Mouse (Mus musculus): ENCODE measurements around the gene Man1c1.

Gene Man1c1

DNA sequence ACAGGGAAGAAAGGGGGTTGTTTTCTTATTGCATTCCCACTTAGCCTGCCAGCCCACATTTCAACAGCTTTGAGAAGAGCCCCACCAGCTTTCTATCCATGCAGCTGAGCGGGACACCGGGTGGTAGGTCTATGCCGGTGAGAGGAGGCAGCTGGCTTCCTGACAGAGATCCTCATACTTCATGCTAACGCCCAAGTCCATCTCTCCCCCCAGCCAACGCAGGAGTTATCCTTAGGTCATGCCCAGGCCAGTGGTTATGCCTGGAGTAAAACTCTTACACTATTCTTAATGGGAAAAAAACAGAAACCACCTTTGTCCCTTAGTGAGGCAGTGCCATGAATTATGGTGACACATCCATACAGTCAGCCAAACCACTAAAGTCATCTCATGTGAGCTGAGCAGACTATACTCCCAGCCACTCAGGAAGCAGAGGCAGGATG lies 66.0 kb downstream of the Man1c1 start:
- no peak for DNase-seq (ENCODE audit: low spot score)

DNA sequence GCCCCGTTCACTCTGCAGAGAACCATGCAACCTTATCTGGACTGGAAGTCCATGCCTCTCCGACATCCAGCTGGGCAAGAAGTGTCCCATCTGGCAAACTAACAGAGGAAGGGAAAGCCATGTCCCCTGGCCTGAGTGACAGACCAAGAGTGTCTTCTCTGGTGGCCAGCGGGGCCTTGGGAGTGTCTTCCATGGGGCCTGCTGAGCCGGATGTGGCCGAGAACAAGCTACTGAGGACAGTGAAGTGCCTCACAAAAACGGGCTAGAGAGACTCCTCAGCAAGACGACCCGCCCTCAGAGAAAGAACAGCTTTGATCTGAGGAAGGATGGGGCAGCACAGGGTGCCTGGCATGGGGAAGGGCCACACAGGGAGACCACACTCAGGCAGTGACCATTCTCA lies 67.7 kb downstream of the Man1c1 start:
- no peak for DNase-seq (ENCODE audit: low spot score)

DNA sequence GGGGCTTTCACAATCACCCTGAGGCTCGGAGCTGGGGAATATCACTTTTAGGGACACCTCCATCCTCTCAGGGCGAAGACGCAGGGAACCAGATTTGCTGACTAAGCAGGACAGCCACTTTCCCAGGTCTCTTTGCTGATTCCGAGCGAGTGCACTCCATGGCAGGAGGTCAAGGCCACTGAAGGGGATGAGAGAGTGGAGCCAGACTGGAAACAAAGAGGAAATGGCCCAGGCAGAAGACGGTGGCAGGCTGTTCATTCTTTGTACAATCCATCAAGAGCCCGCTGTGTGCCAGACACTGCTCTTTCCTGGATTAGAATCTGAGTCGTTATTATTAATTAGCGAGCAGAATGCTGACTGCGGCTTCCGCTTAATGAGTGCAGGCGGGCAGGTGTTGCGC lies 70.1 kb downstream of the Man1c1 start:
- no peak for DNase-seq (ENCODE audit: low spot score)

DNA sequence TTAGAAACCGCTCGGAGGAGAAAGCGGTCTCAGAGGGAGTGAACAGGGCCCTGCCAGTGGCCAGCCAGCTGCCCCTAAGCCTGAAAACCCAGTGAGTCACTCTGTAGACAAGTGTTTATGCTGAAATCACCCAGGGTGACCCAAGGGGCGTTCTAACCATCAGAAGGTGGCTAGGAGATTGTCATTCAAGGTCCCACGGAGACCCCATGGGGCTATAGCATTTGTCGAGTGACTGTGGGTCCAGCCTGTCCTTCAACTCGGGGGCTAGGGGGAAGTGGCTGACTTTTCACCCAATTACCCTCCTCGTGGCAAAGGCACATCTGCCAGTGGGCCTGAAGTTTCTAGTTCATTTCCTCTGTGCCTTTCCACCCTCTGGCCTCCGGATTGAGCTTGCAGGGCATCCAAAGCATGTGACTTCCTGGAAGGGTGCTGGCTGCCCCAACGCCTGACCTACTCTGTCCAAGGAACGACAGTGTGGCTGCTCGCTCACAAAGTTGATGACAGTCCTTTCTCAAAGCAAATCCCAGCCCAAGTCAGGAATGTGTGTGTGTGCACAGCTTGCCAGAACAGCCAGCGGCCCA lies 71.9 kb downstream of the Man1c1 start:
- DNase-seq (ENCODE audit: low spot score), result peak; percentile 47

DNA sequence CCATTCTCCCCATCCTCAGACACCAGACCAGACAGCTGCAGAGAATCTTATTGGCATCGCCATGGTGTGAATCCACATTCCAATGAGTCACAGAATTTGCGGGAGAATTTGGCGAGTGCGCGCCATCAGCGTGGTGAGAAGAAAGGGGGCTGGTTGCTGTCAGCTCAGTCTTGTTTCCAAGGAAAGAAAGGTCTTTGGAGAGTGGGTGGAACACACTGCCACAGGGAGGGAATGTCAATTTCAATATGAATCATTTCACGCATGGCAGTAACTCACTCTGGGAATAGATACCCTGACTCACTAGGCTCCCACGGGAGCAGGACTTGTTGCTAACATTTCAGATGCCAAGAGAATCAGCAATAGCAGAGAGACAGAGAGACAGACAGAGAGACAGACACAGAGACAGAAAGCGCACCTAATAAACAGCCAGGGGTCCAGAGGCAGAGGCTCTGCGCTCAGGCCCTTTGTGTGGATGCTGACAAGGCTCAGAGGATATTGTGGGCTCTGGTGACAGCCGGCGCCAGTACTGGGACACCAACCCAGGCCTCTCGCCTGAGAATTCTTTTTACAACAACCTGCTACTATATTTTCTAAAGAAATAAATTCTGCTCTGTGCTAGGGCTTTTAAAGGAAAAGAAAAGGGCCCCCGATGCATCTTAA lies 72.5 kb downstream of the Man1c1 start:
- DNase-seq (ENCODE audit: low spot score), result peak; percentile 43

DNA sequence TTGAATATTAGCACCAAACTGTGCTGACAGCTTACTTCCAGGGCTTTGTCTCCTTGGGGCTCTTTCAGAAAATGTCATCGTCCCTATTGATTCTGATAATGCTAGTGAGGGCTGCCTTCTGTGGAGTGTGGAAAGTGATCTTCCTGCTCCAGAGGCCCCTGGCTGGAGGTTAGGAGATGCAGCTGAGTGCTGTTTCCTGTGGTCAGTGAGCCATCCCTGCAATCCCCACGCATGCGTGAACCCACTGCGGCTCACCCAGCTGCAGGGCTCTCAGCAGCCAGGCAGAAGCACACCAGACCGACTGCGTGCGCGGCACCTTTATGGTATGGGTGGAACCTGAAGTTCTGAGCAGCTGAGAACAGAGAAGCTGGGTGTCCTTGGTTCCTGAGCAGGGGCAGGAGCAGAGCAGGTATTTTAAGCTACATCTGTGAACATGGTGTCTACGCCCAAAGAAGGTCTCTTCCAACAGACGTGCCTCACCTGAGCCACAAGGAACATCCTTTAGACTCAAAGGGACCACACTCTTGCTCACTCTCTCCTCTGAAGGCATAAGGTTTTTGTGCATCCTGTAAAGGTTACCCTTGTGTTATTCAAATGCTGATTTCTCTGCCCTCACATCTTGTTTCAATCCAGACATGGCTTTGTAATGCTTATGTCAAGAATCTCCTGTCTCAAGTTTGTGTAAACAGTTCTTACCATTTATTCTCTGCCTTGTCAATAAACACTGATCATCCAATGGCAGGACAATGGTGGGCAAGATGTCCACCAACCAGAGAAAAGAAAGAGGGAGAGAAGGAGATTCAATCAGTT lies 75.3 kb downstream of the Man1c1 start:
- DNase-seq (ENCODE audit: low spot score), result no peak

DNA sequence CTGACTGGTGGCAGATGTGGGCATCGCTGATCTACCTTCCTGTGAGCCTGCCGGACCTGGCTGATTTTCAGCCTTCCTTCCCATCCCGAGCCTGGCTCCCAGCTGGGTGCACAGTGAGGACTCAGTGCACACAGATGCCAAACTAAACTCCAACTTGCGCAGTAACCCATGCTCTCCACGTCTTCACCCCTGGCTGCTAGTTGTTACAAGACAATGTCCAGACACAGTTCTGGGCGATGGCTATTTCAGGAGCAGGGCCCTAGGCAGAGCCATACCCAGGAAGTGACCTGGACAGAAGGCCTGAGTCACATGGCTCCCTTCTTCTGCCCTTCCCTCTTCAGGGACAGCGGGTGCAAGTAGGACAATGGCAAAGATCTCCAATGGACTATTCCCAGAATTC lies 76.0 kb downstream of the Man1c1 start:
- DNase-seq (ENCODE audit: low spot score), result no peak

DNA sequence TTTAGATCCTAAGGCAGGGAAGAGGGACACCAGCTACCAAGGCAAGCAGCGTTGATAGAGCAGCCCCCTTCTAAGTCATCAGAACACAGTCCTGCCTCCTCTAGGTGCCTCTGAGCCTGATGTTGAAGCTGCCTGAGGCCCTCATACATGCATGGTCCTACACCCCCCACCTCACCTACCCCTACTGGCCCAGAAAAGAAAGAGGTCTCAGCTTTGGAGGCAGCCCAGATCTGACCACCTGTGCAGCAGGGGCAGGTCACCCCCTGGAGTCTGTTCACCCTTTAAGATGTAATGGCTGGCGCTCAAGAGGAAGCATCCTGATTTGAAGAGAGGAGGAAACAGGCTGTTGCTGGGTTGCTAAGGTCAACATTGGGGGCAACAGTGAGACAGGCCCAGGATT lies 77.2 kb downstream of the Man1c1 start:
- DNase-seq (ENCODE audit: low spot score), result no peak

DNA sequence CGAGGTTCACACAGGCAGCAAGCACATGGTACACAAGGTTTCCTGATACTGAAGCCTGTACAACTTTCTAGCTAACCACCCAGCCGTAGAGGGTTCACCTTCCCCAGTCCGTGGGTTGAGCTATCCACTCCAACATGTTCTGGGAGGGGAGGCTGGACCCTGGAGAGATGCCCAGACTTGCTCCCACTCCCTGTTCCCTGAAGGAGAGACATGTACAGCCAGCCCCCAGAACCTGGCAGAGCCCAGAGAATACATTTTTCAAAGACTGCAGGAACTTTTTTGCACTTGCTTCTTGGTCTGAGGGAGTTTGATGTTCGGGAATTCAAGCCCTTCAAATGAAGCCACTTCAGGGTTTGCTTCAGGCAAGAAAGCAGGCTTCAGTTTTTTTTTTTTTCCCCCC lies 77.7 kb downstream of the Man1c1 start:
- DNase-seq (ENCODE audit: low spot score), result no peak

DNA sequence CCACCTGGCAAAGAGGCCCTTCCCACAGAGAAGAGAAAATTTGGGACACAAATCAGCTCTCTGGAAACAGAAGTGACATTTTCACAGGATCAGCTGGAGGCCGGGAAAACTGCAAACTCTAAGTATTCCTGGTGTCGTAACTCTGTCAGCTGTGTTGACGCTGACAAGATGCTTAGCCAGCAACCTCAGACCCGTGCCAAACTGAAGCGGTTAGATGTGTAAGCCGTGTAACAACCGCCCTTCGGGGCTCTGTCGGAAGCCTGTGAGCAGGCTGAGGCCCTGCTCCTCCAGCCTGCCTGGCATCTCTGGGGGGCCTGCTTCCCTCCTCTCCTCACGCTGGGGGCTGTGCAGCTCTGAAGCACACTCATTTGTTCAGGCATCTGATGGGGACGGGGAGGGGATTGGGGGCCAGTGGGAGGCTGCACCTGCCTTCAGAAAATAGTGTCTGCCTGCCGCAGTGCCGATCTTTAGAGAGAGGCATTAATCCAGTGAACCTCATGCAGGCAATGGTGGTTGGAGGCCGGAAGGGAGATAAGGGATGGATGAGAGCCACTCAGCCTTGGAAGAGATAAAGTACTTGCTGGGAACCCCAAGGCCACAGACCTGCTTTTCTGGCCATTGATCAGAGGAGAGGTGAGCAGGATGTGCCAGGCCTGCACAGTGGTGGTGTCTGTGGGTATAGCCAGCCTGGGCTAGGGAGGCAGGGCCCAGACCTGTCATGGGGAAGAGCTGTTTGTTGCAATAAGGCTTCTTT lies 79.8 kb downstream of the Man1c1 start:
- no peak for DNase-seq (ENCODE audit: low spot score)

DNA sequence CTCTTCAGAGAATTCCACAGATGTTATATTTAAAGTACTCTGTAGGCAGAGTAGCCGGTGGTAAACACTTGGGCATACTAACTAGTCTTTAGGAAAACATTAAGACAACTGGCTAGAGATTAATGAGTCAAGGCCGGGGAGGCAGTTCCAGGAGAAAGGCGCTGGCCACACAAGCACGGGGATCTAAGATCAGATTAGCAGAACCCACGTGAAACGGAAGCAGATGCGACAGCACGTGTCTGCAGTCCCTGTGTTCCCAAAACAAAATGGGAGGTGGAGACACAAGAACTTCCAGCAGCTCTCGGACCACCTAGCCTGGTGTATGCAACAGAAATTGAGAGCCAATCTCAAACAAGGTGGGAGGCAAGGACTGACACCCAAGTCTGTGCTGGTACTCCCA lies 82.4 kb downstream of the Man1c1 start:
- DNase-seq (ENCODE audit: low spot score), result no peak

DNA sequence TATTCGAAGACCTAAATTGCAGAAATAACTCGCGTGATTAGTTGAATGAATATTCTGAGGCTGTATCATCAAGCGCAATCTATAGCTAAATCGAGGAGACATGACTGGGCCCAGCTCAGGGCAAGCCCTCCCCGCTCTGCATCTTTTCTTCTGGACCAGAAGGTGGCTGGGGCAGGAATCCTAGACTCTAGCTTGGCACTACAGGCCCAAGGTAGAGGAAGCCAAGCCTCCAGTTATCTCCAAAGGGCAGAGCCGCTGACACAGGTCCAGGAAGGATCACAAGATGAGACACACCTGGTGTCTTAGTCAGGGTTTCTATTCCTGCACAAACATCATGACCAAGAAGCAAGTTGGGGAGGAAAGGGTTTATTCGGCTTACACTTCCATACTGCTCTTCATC lies 83.8 kb downstream of the Man1c1 start:
- DNase-seq (ENCODE audit: low spot score), result no peak

DNA sequence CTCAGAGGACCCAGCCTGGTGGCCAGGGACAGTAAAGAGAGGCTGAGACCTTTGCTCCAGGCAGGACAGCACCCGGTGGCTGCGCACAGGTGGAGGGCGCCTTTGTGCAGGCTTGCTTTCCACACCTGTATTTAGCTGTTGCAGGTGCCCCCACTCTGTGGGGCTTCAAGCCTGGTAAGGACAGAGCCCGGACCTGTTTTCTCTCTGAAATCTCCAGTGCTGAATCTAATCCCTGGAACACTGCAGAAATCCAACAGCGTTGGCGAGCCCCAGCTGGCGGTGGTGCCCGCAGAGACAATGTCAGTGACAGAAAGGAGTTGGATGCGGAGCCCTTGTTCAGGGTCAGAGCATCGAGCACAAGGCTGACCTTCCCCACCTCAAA lies 84.6 kb downstream of the Man1c1 start:
- DNase-seq (ENCODE audit: low spot score), result no peak

DNA sequence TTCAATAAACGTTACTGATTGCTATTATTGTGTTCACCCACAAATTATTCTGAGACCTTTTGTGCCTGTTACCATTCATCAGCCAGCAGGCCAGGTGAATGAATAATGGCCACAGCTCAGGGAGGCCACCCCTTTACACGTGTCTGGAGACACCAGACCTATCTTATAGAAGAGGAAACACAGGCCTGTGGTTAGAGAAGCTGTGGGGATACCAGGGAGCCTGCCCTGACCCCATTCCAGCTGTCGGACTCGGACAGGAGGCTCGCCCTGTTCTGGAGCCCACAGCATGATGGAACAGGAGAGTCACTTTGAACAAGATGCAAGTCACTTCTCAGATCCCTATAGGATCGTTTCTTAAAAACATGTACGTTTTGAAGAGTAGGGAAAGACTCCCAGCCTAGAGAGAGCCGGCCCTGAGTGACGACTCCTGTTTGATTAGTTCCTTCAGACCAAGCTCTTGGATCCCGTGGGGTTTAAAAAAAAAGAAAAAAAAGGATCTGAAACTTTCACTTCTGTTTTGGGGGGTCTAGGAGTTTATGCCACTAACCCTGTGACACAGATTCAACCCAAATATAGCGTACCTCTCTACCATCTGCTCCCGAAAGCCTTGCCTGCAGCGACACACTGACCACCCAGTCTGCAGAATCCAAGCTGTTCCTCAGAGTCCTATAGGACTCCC lies 85.1 kb downstream of the Man1c1 start:
- DNase-seq (ENCODE audit: low spot score), result no peak

DNA sequence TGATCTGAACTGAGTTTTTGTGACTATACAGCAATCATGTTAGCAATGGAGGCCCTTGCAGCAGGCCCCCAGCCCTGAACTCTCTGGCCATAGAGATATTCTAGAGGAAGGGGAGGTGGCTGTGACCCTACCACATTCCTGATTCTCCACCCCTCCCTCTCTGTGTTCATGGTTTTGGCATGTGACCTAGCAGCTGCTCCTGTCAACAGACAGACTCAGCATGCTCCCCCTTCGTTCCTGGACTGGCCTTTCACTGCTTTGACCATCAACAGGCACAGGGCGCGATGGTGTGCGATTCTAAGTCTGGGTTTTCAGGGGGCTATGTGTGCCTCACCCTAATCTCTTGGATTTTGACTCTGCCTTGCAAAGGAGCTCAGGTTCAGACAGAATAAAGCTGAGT lies 86.3 kb downstream of the Man1c1 start:
- peak; percentile 60 for DNase-seq (ENCODE audit: low spot score)

DNA sequence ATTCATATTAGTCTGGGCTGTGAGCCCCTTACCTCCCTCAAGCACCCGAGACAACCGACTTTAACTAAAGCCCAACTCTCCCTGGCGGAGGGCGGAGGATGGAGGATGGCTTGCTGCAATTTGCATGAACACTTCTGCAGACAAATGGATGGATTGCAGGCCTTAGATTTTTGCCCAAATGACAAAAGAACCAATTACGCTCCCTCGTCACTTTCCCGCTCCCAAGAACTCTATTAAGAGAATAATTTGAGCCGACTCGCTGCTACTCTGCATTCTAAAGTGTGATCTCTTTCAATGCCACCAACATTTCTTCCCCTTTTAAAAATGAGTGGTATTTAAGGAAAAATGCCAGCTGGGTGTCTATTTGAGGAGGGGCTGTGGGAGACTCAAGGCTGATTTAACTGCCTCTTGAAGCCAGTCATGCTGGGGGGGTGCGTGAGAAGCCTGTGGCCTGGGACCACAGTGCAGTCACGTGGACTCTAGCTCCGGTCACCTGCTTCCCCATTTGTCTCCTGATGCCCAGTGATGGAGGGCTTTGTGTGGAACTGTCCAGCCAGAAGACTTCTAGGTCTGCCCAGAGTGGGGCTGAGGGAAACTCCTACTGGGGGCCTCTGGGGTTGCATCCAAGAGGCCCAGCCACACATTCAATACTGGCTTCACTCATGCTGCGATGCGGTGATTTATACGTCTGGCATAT lies 88.0 kb downstream of the Man1c1 start:
- DNase-seq (ENCODE audit: low spot score), result no peak

DNA sequence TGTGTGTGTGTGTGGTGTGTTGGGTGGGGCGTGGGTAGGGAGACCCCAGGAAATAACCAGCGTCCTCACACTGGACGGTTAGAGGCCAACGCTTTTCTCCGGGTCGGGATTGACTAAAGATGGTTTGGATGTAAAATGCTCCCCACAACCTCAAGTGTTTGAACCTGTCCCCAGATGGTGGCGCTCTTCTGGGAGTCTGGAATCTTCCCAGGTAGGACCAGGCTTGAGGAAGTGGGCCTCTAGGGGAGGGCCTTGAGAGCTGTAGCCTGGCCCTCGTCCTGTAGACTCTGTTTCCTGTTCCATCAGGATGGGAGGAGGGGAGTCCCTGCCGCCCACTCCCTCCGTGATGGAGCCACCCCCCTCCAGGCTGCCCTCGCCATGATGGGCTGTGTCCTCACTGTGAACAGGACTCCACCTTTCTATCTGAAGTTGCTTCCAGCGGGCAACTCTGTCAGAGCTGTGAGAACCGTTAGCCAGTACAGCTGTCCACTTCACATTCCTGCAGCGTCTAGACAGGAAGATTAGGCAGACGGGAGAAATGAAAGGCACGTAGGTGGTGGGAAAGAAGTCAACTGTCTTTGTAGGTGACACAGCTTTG lies 91.9 kb downstream of the Man1c1 start:
- peak; percentile 54 for DNase-seq (ENCODE audit: low spot score)

DNA sequence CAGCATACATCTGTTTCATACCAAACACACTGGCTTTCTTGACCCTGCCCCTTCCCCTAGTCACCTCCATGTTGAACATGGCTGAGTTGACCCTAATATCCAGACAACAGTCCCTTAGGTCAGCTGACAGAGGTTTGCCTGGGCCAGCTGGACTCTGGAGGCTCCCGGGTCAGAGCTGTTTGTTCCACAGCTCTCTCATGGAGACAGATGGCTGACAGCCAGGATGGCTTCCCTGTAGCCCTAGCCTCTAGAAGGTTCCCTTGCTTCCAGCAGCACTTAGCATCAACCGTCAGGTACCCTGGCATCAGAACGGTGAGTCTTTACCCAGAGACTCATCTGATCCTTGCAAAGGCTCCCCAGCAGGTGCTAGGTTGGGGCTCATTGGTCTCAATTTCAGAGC lies 93.5 kb downstream of the Man1c1 start:
- DNase-seq (ENCODE audit: low spot score), result no peak

DNA sequence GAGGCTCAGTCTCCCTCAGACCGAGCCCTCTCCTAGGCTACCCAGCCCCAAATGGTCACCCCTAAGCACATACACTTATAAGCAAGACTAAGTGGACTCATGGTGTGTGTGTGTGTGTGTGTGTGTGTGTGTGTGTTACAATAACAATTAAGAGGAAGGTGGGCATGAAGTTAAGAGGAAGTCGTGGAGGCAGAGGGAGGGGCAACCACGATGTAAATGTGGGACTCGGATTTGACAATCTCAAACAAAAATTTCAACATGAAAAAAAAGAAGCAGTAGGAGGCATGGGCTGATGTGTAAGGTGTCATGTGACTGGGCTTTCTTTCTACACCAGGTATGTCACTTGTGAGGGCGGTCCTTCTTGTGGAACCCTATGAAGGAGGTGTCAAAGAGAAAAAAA lies 96.4 kb downstream of the Man1c1 start:
- DNase-seq (ENCODE audit: low spot score), result no peak

DNA sequence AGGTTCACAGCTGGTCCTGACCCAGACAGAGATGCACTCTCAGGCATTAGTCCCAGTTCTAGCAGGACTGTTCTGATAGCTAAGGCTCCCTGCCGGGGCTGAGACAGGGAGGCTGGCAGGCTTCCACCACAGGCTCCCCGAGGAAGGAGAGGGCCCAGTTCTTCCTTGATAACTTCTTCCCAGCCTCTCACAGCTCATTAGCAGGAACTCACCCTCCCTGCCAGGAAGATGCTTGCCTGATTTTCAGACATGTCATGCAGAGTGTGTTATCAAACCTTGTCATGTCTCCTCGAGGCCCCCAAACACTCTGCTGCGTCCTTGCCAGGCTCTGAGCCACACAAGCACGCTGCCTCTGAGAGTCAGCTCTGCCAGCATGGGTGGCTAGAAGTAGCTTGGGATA lies 98.0 kb downstream of the Man1c1 start:
- no peak for DNase-seq (ENCODE audit: low spot score)

DNA sequence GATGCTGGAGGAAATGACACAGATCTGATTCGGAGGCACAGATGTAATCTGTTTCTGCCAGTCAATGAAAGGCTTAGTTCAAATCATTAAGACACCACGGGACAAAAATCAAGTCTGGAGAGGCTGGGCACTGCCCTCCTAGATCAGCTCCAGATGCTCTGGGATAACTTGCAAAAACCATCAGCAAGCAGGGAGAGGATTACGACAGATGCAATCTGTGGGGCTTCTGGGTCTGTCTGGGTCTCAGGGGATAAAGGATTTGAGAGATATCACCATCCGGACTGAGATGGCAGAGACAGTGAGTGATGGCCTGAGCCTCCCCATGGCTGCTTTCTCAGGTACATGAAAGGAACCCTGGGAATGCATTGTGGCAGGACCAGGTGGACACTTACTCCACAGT lies 99.6 kb downstream of the Man1c1 start:
- no peak for DNase-seq (ENCODE audit: low spot score)
